Mouse (Mus musculus) kidney, adult 8-10 months (tissue): ENCODE measurements at regions not wholly inside any gene's neighbourhood (a gene's known extent, or its start where the extent isn't known, plus 50 kb on each side); places are given as distances from the start of the nearest gene placed in this dataset.
A peak's percentile ranks its signal among the peaks of the same experiment; 100 is the strongest.

ENCODE experiments used
- DNase-seq, 2 experiments: peaks; one replicate each; pipeline ENCODE4 v3.0.0; 2022

GRCm38 (mm10) chr8:25331161-25331776 lies 507.1 kb upstream of the Adam5 start:
- DNase-seq: peak; percentile 30 to 48

- DNase-seq: peak in 1 of 2 experiments; percentile 25
These were observed 505.6 kb upstream of the Adam5 start for GRCm38 (mm10) chr8:25329791-25330190.

- no peak for DNase-seq
These were observed 504.1 kb upstream of the Adam5 start for GRCm38 (mm10) chr8:25328318-25328717.

- DNase-seq: no peak
These were observed 502.8 kb upstream of the Adam5 start for GRCm38 (mm10) chr8:25326930-25327329.

- no peak for DNase-seq
These were observed 502.1 kb upstream of the Adam5 start for GRCm38 (mm10) chr8:25326257-25326656.

- no peak for DNase-seq
These were observed 500.6 kb upstream of the Adam5 start for GRCm38 (mm10) chr8:25324731-25325130.

- no peak for DNase-seq
These were observed 499.7 kb upstream of the Adam5 start for GRCm38 (mm10) chr8:25323643-25324420.

GRCm38 (mm10) chr8:25316383-25316782 lies 492.2 kb upstream of the Adam5 start:
- DNase-seq: no peak

- DNase-seq: no peak
These were observed 487.8 kb upstream of the Adam5 start for GRCm38 (mm10) chr8:25311811-25312533.

GRCm38 (mm10) chr8:25307956-25308355 lies 483.8 kb upstream of the Adam5 start:
- DNase-seq: no peak

- DNase-seq: no peak
These were observed 483.3 kb upstream of the Adam5 start for GRCm38 (mm10) chr8:25307511-25307910.

- DNase-seq: no peak
These were observed 482.8 kb upstream of the Adam5 start for GRCm38 (mm10) chr8:25306769-25307491.
